Mouse (Mus musculus) forebrain, postnatal 0 days (tissue): Measurements from ENCODE around the gene Slc44a5. TPM values are rescaled to one million over a fixed set of nuclear protein-coding genes. Genes with fewer than 3 reads are reported as not detected.

ENCODE experiments used
- ATAC-seq: fragments of 200-750 bp; cut with Nextera tagmentation; 2 replicates; pipeline ENCODE4 v1.8.0; 2017; ENCODE audit warnings: mild to moderate bottlenecking, moderate library complexity
- DNase-seq: peaks from one replicate; pipeline ENCODE4 v3.0.0-alpha.2; 2015
- H3K27ac ChIP-seq: fragments of 300-500 bp; sonication (generic); 2 replicates; pipeline ENCODE4 v1.5.1; 2014; ENCODE audit warnings: low read depth, mild to moderate bottlenecking, antibody characterized with exemption, low read length, moderate library complexity, mixed read lengths
- H3K27me3 ChIP-seq: fragments of 300-500 bp; sonication (generic); 2 replicates; pipeline ENCODE4 v1.6.1; 2014; ENCODE audit warnings: mild to moderate bottlenecking, low read length, mixed read lengths; ENCODE audit not compliant: insufficient read depth
- H3K36me3 ChIP-seq: fragments of 300-500 bp; sonication (generic); 2 replicates; pipeline ENCODE4 v1.6.1; 2014; ENCODE audit warnings: mild to moderate bottlenecking, moderate library complexity; ENCODE audit not compliant: insufficient read depth
- H3K4me1 ChIP-seq: fragments of 300-500 bp; sonication (generic); 2 replicates; pipeline ENCODE4 v1.6.1; 2014; ENCODE audit warnings: antibody characterized with exemption; ENCODE audit not compliant: insufficient read depth
- H3K4me2 ChIP-seq: fragments of 300-500 bp; sonication (generic); 2 replicates; pipeline ENCODE4 v1.6.1; 2014; ENCODE audit warnings: low read depth, mild to moderate bottlenecking, moderate library complexity
- H3K4me3 ChIP-seq: fragments of 300-500 bp; sonication (generic); 2 replicates; pipeline ENCODE4 v1.5.1; 2014; ENCODE audit warnings: low read depth, low read length, mixed read lengths
- H3K9ac ChIP-seq: fragments of 300-500 bp; sonication (generic); 2 replicates; pipeline ENCODE4 v1.6.1; 2014; ENCODE audit warnings: mild to moderate bottlenecking
- H3K9me3 ChIP-seq: fragments of 300-500 bp; sonication (generic); 2 replicates; pipeline ENCODE4 v1.6.1; 2016; ENCODE audit warnings: low read length
- CTCF ChIP-seq: sonication (generic); IDR thresholded peaks from 2 replicates; pipeline ENCODE4 v1.5.1; 2016; ENCODE audit warnings: antibody characterized with exemption, control low read depth, low read depth
- WGBS: fragments of 180-500 bp; shearing (Covaris S2); extraction: QIAGEN DNeasy Blood & Tissue Kit; methylation state at CpG from one replicate; pipeline ENCODE4 v1.1.7; 2014; 5-methylcytosine and 5-hydroxymethylcytosine counted together
- polyA plus RNA-seq: library from polyadenylated mRNA; unstranded; fragments of >200 nt; fragmentation: Nextera tagmentation; extraction: Ambion mirVana; gene quantifications from 2 replicates; pipeline ENCODE4 v1.2.1, GENCODE M21; 2015
- total RNA-seq: library from RNA; depleted of rRNA; stranded (reverse); fragments of >200 nt; gene quantifications from 2 replicates; pipeline ENCODE4 v1.2.3, GENCODE M21; 2014

Slc44a5 gene
- total and polyA plus RNA-seq, 2 experiments from 2014 or later = 8.4 to 39.5 TPM

DNA sequence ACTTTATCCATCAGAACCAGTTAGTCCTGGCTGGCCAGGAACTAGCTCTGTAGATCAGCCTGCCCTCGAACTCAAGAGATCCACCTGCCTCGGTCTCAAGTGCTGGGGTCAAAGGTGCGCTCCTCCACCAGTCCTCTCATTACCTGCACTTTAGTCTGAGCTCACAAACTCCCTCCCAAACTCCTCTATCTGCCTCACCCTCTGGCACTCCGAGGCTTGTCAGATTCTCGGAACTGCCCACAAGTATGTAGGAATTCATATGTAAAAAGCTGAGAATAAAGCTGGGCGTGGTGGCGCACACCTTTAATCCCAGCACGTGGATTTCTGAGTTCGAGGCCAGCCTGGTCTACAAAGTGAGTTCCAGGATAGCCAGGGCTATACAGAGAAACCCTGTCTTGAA lies 32.8 kb upstream of the Slc44a5 start:
- ATAC-seq = no peak

DNA sequence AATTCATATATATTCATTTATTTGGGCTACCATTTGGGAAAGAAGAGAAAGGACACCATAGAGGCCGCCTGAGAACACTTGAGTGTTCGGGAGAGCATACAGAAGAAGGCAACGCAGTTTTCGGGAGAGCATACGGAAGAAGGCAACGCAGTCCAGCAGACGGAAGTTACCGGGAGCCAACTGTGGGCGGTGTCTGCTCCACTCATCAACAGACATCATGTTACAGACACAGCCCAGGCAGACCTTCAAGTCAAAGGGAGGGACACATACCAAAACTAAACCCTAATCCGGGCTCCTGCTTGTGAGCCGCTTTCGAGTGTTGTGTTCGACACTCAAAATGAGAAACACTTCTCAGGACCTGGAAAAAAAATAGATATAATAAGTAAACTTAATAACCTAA lies 31.6 kb upstream of the Slc44a5 start:
- DNase-seq (no peak), ATAC-seq (no peak)
- Histone ChIP-seq H3K27me3 (no peaks in the 10 kb centered on the region), H3K36me3 (no peaks in the 10 kb centered on the region), H3K27ac (no peak overlapping the region), H3K4me1 (0 out of 2 replicates have a peak, but pooled peaks cover 4% of the 10 kb centered on the region), H3K4me3 (no peak overlapping the region), H3K9me3 (no peaks in the 10 kb centered on the region), H3K4me2 (no peak overlapping the region), H3K9ac (no peak overlapping the region)
- 94% methylated on average over 13 of the region's 13 CpGs for WGBS
- no peak for TF ChIP-seq CTCF

More for the DNA sequence above, 32.8 kb upstream of the Slc44a5 start:
- no peaks in the 10 kb centered on the region for H3K9me3 ChIP-seq
- no peak overlapping the region for H3K4me2 ChIP-seq
- H3K27me3 ChIP-seq = no peaks in the 10 kb centered on the region
- TF ChIP-seq CTCF = no peak
- H3K36me3 ChIP-seq = no peaks in the 10 kb centered on the region
- WGBS = 93% methylated on average over 9 of the region's 9 CpGs
- H3K4me3 ChIP-seq = no peak overlapping the region
- no peak overlapping the region for H3K9ac ChIP-seq
- no peak overlapping the region for H3K27ac ChIP-seq
- H3K4me1 ChIP-seq = 0 out of 2 replicates have a peak, but pooled peaks cover 4% of the 10 kb centered on the region
- DNase-seq = no peak

DNA sequence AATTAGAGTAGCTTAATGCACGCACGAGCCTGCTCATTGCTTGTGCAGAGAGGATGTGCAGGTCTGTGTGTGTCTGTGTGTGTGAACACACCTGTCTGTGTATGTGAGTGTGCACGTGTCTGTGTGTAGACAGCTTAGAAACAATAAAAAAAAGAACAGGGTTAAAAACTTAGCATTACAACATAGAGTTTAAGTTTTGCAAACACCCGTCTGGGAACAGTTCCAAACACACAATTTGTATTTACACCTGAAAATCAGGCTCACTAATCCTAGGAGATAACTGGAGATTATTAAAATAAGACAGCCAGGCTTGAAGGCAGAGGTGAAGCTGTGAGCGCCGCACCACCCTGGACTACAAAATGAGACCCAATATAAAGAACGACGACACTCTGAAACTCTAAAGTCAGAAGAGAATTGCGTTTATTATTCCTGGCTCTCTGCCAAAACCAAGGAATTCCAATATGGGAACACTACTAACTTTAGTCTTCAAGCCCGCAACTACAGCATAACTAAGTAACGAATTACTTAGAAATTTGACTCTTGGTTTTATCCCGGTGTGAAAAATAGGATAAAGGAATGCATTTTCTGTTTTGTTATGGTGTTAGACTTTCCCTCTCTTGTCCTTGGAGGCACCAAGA lies 30.1 kb upstream of the Slc44a5 start:
- Histone ChIP-seq H3K9ac (no peak overlapping the region), H3K27me3 (no peaks in the 10 kb centered on the region), H3K4me3 (peak overlapping the region; percentile 66; the same call in 1 of the 2 replicates), H3K4me2 (peak overlapping the region; percentile 66), H3K9me3 (no peaks in the 10 kb centered on the region), H3K36me3 (no peaks in the 10 kb centered on the region), H3K4me1 (0 out of 2 replicates have a peak, but pooled peaks cover 4% of the 10 kb centered on the region), H3K27ac (no peak overlapping the region)
- TF ChIP-seq CTCF = no peak
- WGBS = 15% methylated on average over 12 of the region's 12 CpGs
- DNase-seq (peak; percentile 51), ATAC-seq (no peak)

DNA sequence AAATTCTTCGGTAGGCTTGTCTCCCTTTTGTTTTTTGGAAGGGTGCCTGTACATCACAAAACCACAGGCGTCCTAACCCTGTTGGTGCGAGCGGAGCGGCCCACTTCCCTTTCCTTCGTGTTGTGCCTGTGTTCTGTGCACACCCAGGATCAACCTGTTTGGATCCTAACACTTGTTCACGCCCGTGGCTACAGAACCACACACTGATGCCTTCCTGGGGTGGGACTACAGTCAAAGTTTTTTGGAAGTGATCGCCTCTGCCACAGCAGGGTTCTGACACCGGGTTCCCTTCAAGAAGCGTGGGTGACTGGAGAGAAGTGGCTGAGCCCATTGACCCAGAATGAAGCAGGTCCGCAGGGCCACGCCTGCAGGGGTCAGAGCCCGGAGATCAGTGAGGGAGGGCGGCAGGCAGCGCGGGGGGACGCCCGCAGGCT lies 29.3 kb upstream of the Slc44a5 start:
- no peak for DNase-seq
- peak; percentile 38 for ATAC-seq
- peak overlapping the region; percentile 66 for H3K4me2 ChIP-seq
- no peaks in the 10 kb centered on the region for H3K9me3 ChIP-seq
- no peaks in the 10 kb centered on the region for H3K27me3 ChIP-seq
- WGBS = under 1% methylated on average over 19 of the region's 19 CpGs
- H3K27ac ChIP-seq = no peak overlapping the region
- peak overlapping the region; percentile 66 for H3K4me3 ChIP-seq
- peak overlapping the region; percentile 63 for H3K9ac ChIP-seq
- 0 out of 2 replicates have a peak, but pooled peaks cover 4% of the 10 kb centered on the region for H3K4me1 ChIP-seq
- no peak for TF ChIP-seq CTCF
- H3K36me3 ChIP-seq = no peaks in the 10 kb centered on the region

DNA sequence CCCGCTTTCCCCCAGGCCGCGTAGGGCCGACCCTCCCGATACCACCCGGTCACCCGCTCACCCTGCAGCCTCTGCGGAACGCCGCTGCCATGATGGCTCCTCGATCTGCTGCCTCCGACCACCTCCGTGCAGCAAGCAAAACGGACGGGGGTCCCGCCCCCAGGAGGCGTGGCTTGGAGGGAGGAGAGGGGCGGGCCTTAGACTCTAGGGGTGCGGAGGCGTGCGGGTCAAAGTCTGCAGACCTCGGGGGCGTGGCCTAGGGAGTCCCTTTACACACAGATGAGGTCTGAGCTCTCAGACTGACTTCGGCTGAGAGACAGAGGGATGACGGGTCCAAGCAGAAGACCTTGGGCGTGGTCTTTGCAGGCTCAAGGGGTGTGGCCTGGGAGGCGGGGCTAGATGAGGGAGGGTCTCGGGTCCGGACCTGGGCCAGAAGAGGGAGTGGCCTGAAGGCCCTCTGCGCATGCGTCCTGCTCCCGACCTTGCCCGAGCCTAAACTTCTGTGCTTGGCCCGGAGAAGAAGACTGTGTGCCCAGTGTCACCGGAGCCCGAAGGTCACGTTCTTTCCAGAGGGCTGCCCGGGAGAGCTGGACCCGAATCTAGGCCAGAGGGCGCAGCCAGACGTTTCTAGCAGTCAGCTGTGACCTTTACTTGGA lies 28.8 kb upstream of the Slc44a5 start, which contains the start of gene Acadm:
Acadm (minus strand) TSS at position 298 of the 656 bp plus-strand sequence.
- H3K4me2 ChIP-seq = peak within 1 kb of the TSS; percentile 66
- H3K27me3 ChIP-seq = no peaks in the 10 kb centered on the region
- H3K9ac ChIP-seq = peak within 1 kb of the TSS; percentile 63
- ATAC-seq = peak; percentile 96
- WGBS = under 1% methylated on average over 41 of the region's 41 CpGs
- H3K4me1 ChIP-seq = 0 out of 2 replicates have a peak, but pooled peaks cover 4% of the 10 kb centered on the region
- peak; percentile 91 for DNase-seq
- peak within 1 kb of the TSS; percentile 66 for H3K4me3 ChIP-seq
- H3K27ac ChIP-seq = peak within 1 kb of the TSS; percentile 59
- TF ChIP-seq CTCF = peak; percentile 15; the same call in 1 of the 2 replicates
- no peaks in the 10 kb centered on the region for H3K36me3 ChIP-seq
- no peaks in the 10 kb centered on the region for H3K9me3 ChIP-seq

DNA sequence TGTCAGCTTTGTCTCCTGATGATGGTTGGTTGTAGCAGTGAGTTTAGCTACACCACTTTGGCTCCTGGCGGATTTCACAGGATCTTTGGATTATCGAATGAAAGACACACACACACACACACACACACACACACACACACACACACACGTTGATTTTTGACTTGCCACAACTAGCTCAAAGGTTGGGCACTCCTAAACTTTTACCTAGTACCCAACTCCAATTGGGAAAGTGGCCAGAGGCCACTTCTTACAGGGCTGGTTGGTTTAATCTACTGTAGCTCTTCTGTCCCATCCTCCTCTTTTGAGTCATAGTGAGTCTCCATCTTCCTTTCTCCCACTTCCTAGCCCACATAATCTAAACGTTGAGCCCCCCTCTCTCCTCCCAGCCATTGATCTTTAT lies 26.0 kb upstream of the Slc44a5 start:
- no peak overlapping the region for H3K27ac ChIP-seq
- whole genome bisulfite sequencing = 73% methylated on average over 4 of the region's 4 CpGs

DNA sequence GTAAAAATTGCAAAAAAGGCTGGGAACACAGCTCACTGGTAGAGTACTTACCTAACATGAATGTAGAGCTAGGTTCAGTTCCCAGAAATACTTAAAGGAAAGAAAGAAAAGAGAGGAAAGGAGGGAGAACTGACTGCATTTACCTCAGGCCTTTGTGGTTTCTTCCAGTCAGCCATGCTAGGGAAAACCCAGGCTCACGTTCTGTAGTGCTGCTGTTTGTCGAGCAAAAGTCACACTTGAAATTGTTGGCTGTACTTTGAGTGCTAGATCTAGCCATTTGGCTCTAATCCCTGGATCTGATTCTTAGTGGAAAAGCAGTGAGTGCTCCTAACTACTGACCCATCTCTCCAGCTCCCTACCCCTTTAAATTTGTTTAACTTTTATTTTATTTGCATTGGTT lies 25.1 kb upstream of the Slc44a5 start:
- H3K27me3 ChIP-seq = no peaks in the 10 kb centered on the region
- no peak overlapping the region for H3K4me3 ChIP-seq
- no peak for DNase-seq
- H3K4me2 ChIP-seq = no peak overlapping the region
- H3K27ac ChIP-seq = no peak overlapping the region
- no peak for TF ChIP-seq CTCF
- 77% methylated on average over 2 of the region's 2 CpGs for WGBS
- H3K4me1 ChIP-seq = 0 out of 2 replicates have a peak, but pooled peaks cover 4% of the 10 kb centered on the region
- H3K9me3 ChIP-seq = no peaks in the 10 kb centered on the region
- no peak overlapping the region for H3K9ac ChIP-seq
- H3K36me3 ChIP-seq = no peaks in the 10 kb centered on the region
- ATAC-seq = no peak

More for the DNA sequence above, 26.0 kb upstream of the Slc44a5 start:
- Histone ChIP-seq H3K4me3 (no peak overlapping the region), H3K27me3 (no peaks in the 10 kb centered on the region), H3K4me2 (no peak overlapping the region), H3K4me1 (0 out of 2 replicates have a peak, but pooled peaks cover 4% of the 10 kb centered on the region), H3K9me3 (no peaks in the 10 kb centered on the region), H3K36me3 (no peaks in the 10 kb centered on the region), H3K9ac (no peak overlapping the region)
- no peak for TF ChIP-seq CTCF
- no peak for ATAC-seq
- DNase-seq = no peak
